ENCODE assay signal across 21 mouse cellular contexts in the genomic region with DNA sequence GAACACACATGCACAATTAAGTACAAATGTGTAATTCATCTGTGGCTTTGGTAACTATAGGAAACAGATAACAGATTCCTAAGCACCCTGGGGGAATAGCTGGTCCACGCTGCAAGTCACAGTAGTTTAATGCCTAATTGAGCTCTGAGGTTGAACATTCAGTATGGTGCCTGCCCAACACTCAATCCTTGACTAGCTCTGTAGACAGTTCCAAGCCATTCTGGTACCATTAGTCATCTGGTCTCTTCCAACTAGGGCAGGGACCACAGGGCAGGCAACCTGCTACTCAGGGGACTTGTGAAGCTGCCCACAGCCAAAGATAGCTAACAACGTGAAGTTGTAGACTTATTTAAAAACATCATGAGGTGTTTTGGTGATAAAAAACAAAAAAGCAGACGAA.
"Had no signal": no experiment of that assay in that cellular context is flagged by ENCODE, and none has a peak within 500 bp of the region (broad histone marks: within the 10 kb centered on the region; RNA-seq: fewer than 3 reads in every experiment).

No protein-coding gene starts in this region.

- DNase-seq: kidney, adult 2 months; layer of hippocampus, adult 9-11 months; liver; lung, adult 18-20 months; lung, postnatal 10 days; lung, postnatal 36 days; right cerebral cortex, adult 18-20 months; right cerebral cortex, postnatal 14 days; right cerebral cortex, postnatal 4 days; thymus, postnatal 25 days had no signal

- H3K27ac ChIP-seq: kidney, postnatal 0 days; limb, embryonic 10.5 days; limb, embryonic 13.5 days; liver, embryonic 12.5 days; liver, embryonic 15.5 days; lung, embryonic 15.5 days; midbrain, embryonic 12.5 days; stomach, embryonic 15.5 days had no signal

- ATAC-seq: liver, embryonic 12.5 days had no signal

- H3K4me1 ChIP-seq: liver, embryonic 12.5 days; liver, embryonic 15.5 days; lung, embryonic 15.5 days; stomach, embryonic 15.5 days had no signal

- H3K4me3 ChIP-seq: layer of hippocampus, adult 2 months; limb, embryonic 10.5 days; limb, embryonic 13.5 days; liver, embryonic 12.5 days; liver, embryonic 15.5 days; lung, embryonic 15.5 days; megakaryocyte, embryonic 14.5 days; midbrain, embryonic 12.5 days; midbrain, embryonic 15.5 days; stomach, embryonic 15.5 days had no signal

- H3K27me3 ChIP-seq: limb, embryonic 13.5 days; liver, embryonic 12.5 days; liver, embryonic 15.5 days; lung, embryonic 15.5 days; megakaryocyte, embryonic 14.5 days; midbrain, embryonic 12.5 days; midbrain, embryonic 15.5 days; stomach, embryonic 15.5 days had no signal

- H3K4me2 ChIP-seq: limb, embryonic 13.5 days; liver, embryonic 12.5 days; liver, embryonic 15.5 days; lung, embryonic 15.5 days; midbrain, embryonic 12.5 days; midbrain, embryonic 15.5 days; stomach, embryonic 15.5 days had no signal

- H3K36me3 ChIP-seq: limb, embryonic 10.5 days; limb, embryonic 13.5 days; liver, embryonic 12.5 days; liver, embryonic 15.5 days; lung, embryonic 15.5 days; midbrain, embryonic 12.5 days; midbrain, embryonic 15.5 days; stomach, embryonic 15.5 days had no signal

- H3K9ac ChIP-seq: limb, embryonic 13.5 days; liver, embryonic 12.5 days; liver, embryonic 15.5 days; lung, embryonic 15.5 days; midbrain, embryonic 12.5 days; midbrain, embryonic 15.5 days; stomach, embryonic 15.5 days had no signal

- H3K9me3 ChIP-seq: limb, embryonic 10.5 days; liver, embryonic 12.5 days; liver, embryonic 15.5 days; lung, embryonic 15.5 days; midbrain, embryonic 12.5 days; stomach, embryonic 15.5 days had no signal
